Mouse (Mus musculus) stomach, embryonic 15.5 days (tissue): Measurements from ENCODE around the gene Ugcg. TPM values are rescaled to one million over a fixed set of nuclear protein-coding genes. Genes with fewer than 3 reads are reported as not detected.

Experiments used
- ATAC-seq: fragments of 200-750 bp; cut with Nextera tagmentation; 2 replicates; pipeline ENCODE4 v1.8.0; 2017; ENCODE audit warnings: low read depth, moderate number of reproducible peaks, moderate TSS enrichment; ENCODE audit not compliant: insufficient read depth, low FRiP score
- H3K27ac ChIP-seq: fragments of 300-500 bp; sonication (generic); 2 replicates; pipeline ENCODE4 v1.5.1; 2015; ENCODE audit warnings: mild to moderate bottlenecking, inconsistent platforms
- H3K27me3 ChIP-seq: fragments of 300-500 bp; sonication (generic); replicated peaks from 2 replicates; pipeline ENCODE4 v1.6.1; 2015; ENCODE audit warnings: inconsistent platforms
- H3K36me3 ChIP-seq: fragments of 300-500 bp; sonication (generic); 2 replicates; pipeline ENCODE4 v1.6.1; 2015; ENCODE audit warnings: inconsistent platforms
- H3K4me1 ChIP-seq: fragments of 300-500 bp; sonication (generic); 2 replicates; pipeline ENCODE4 v1.6.1; 2015; ENCODE audit warnings: inconsistent platforms
- H3K4me2 ChIP-seq: fragments of 300-500 bp; sonication (generic); 2 replicates; pipeline ENCODE4 v1.6.1; 2015; ENCODE audit warnings: mild to moderate bottlenecking, inconsistent platforms
- H3K4me3 ChIP-seq: fragments of 300-500 bp; sonication (generic); replicated peaks from 2 replicates; pipeline ENCODE4 v1.5.1; 2015; ENCODE audit warnings: inconsistent platforms
- H3K9ac ChIP-seq: fragments of 300-500 bp; sonication (generic); 2 replicates; pipeline ENCODE4 v1.6.1; 2015; ENCODE audit warnings: inconsistent platforms
- H3K9me3 ChIP-seq: fragments of 300-500 bp; sonication (generic); 2 replicates; pipeline ENCODE4 v1.6.1; 2016; ENCODE audit warnings: inconsistent platforms
- WGBS: fragments of 180-500 bp; shearing (Covaris S2); methylation state at CpG from one replicate; pipeline ENCODE4 v1.1.7; 2015; 5-methylcytosine and 5-hydroxymethylcytosine counted together
- polyA plus RNA-seq: library from polyadenylated mRNA; unstranded; fragments of >200 nt; fragmentation: Nextera tagmentation; extraction: Ambion mirVana; gene quantifications from 2 replicates; pipeline ENCODE4 v1.2.1, GENCODE M21; 2015

Gene Ugcg
- polyA plus RNA-seq, 1 experiment from 2014 or later: 11.4 TPM

- H3K27ac ChIP-seq: no peak overlapping the region
- 80% methylated on average over 23 of the region's 23 CpGs for WGBS
- no peaks in the 10 kb centered on the region for H3K27me3 ChIP-seq
- no peak overlapping the region for H3K4me2 ChIP-seq
- peaks cover 7% of the 10 kb centered on the region; the same call in 1 of the 2 replicates for H3K4me1 ChIP-seq
- no peak for ATAC-seq
- H3K36me3 ChIP-seq: no peaks in the 10 kb centered on the region
- no peaks in the 10 kb centered on the region for H3K9me3 ChIP-seq
- no peak overlapping the region for H3K4me3 ChIP-seq
- H3K9ac ChIP-seq: no peak overlapping the region
Observed at GRCm38 (mm10) chr4:59234451-59235216, 45.6 kb downstream of the Ugcg start.

- no peak overlapping the region for H3K4me2 ChIP-seq
- H3K4me1 ChIP-seq: peaks cover 8% of the 10 kb centered on the region; the same call in 1 of the 2 replicates
- H3K27me3 ChIP-seq: no peaks in the 10 kb centered on the region
- H3K4me3 ChIP-seq: no peak overlapping the region
- no peaks in the 10 kb centered on the region for H3K36me3 ChIP-seq
- H3K9ac ChIP-seq: no peak overlapping the region
- no peak overlapping the region for H3K27ac ChIP-seq
- no peak for ATAC-seq
- H3K9me3 ChIP-seq: no peaks in the 10 kb centered on the region
- WGBS: 89% methylated on average over 3 of the region's 3 CpGs
Observed at GRCm38 (mm10) chr4:59236362-59236761, 47.3 kb downstream of the Ugcg start.

- 65% methylated on average over 9 of the region's 9 CpGs for WGBS
- H3K27ac ChIP-seq: 0 out of 2 replicates have a peak overlapping the region, but pooled peaks have one; percentile 23
Observed at GRCm38 (mm10) chr4:59238641-59239311, 49.7 kb downstream of the Ugcg start.

GRCm38 (mm10) chr4:59239312-59239728, 50.3 kb downstream of the Ugcg start:
- Histone ChIP-seq H3K4me1 (peaks cover 6% of the 10 kb centered on the region; the same call in 1 of the 2 replicates), H3K4me3 (no peak overlapping the region), H3K9me3 (no peaks in the 10 kb centered on the region), H3K27ac (peak overlapping the region; percentile 59), H3K4me2 (no peak overlapping the region), H3K36me3 (no peaks in the 10 kb centered on the region), H3K27me3 (no peaks in the 10 kb centered on the region), H3K9ac (no peak overlapping the region)
- no peak; the same call in 1 of the 2 replicates for ATAC-seq
- 24% methylated on average over 9 of the region's 9 CpGs for WGBS

More at GRCm38 (mm10) chr4:59238641-59239311, 49.7 kb downstream of the Ugcg start:
- peaks cover 6% of the 10 kb centered on the region; the same call in 1 of the 2 replicates for H3K4me1 ChIP-seq
- no peaks in the 10 kb centered on the region for H3K27me3 ChIP-seq
- no peak for ATAC-seq
- no peak overlapping the region for H3K9ac ChIP-seq
- no peak overlapping the region for H3K4me2 ChIP-seq
- H3K9me3 ChIP-seq: no peaks in the 10 kb centered on the region
- no peak overlapping the region for H3K4me3 ChIP-seq
- no peaks in the 10 kb centered on the region for H3K36me3 ChIP-seq

GRCm38 (mm10) chr4:59240160-59240559, 51.1 kb downstream of the Ugcg start:
- H3K27me3 ChIP-seq: no peaks in the 10 kb centered on the region
- H3K9ac ChIP-seq: no peak overlapping the region
- no peak overlapping the region for H3K27ac ChIP-seq
- H3K36me3 ChIP-seq: no peaks in the 10 kb centered on the region
- peaks cover 6% of the 10 kb centered on the region; the same call in 1 of the 2 replicates for H3K4me1 ChIP-seq
- H3K4me3 ChIP-seq: no peak overlapping the region
- ATAC-seq: no peak
- H3K9me3 ChIP-seq: no peaks in the 10 kb centered on the region
- WGBS: 95% methylated on average over 9 of the region's 9 CpGs
- no peak overlapping the region for H3K4me2 ChIP-seq

- Histone ChIP-seq H3K4me3 (no peak overlapping the region), H3K36me3 (no peaks in the 10 kb centered on the region), H3K9ac (no peak overlapping the region), H3K27me3 (no peaks in the 10 kb centered on the region), H3K4me1 (peaks cover 6% of the 10 kb centered on the region; the same call in 1 of the 2 replicates), H3K9me3 (no peaks in the 10 kb centered on the region), H3K4me2 (no peak overlapping the region), H3K27ac (no peak overlapping the region)
- 89% methylated on average over 4 of the region's 4 CpGs for WGBS
- no peak for ATAC-seq
Observed at GRCm38 (mm10) chr4:59241096-59241495, 52.0 kb downstream of the Ugcg start.

- peaks cover 6% of the 10 kb centered on the region; the same call in 1 of the 2 replicates for H3K4me1 ChIP-seq
- no peak for ATAC-seq
- no peak overlapping the region for H3K4me3 ChIP-seq
- H3K9me3 ChIP-seq: no peaks in the 10 kb centered on the region
- H3K27ac ChIP-seq: no peak overlapping the region
- no peak overlapping the region for H3K9ac ChIP-seq
- 83% methylated on average over 3 of the region's 3 CpGs for WGBS
- H3K4me2 ChIP-seq: no peak overlapping the region
- no peaks in the 10 kb centered on the region for H3K27me3 ChIP-seq
- no peaks in the 10 kb centered on the region for H3K36me3 ChIP-seq
Observed at GRCm38 (mm10) chr4:59242221-59242620, 53.2 kb downstream of the Ugcg start.

GRCm38 (mm10) chr4:59243802-59244493, 54.9 kb downstream of the Ugcg start:
- Histone ChIP-seq H3K27me3 (no peaks in the 10 kb centered on the region), H3K4me1 (0 out of 2 replicates have a peak, but pooled peaks cover 6% of the 10 kb centered on the region), H3K9me3 (no peaks in the 10 kb centered on the region), H3K27ac (no peak overlapping the region), H3K4me2 (no peak overlapping the region), H3K36me3 (no peaks in the 10 kb centered on the region), H3K9ac (no peak overlapping the region), H3K4me3 (no peak overlapping the region)
- WGBS: 71% methylated on average over 7 of the region's 7 CpGs
- no peak for ATAC-seq

GRCm38 (mm10) chr4:59244791-59245555, 55.9 kb downstream of the Ugcg start:
- Histone ChIP-seq H3K4me3 (no peak overlapping the region), H3K9ac (no peak overlapping the region), H3K36me3 (no peaks in the 10 kb centered on the region), H3K27ac (peak overlapping the region; percentile 59; the same call in 1 of the 2 replicates), H3K4me2 (no peak overlapping the region), H3K27me3 (no peaks in the 10 kb centered on the region), H3K4me1 (no peaks in the 10 kb centered on the region), H3K9me3 (no peaks in the 10 kb centered on the region)
- peak; percentile 65; the same call in 1 of the 2 replicates for ATAC-seq
- 57% methylated on average over 7 of the region's 7 CpGs for WGBS

- Histone ChIP-seq H3K9ac (no peak overlapping the region), H3K4me2 (no peak overlapping the region), H3K27ac (no peak overlapping the region), H3K36me3 (no peaks in the 10 kb centered on the region), H3K4me1 (no peaks in the 10 kb centered on the region), H3K9me3 (no peaks in the 10 kb centered on the region), H3K4me3 (no peak overlapping the region), H3K27me3 (no peaks in the 10 kb centered on the region)
- 83% methylated on average over 4 of the region's 4 CpGs for WGBS
- ATAC-seq: peak; percentile 11; the same call in 1 of the 2 replicates
Observed at GRCm38 (mm10) chr4:59245776-59246175, 56.7 kb downstream of the Ugcg start.

- H3K4me1 ChIP-seq: no peaks in the 10 kb centered on the region
- peak; percentile 51; the same call in 1 of the 2 replicates for ATAC-seq
- no peak overlapping the region for H3K9ac ChIP-seq
- no peak overlapping the region for H3K4me2 ChIP-seq
- no peaks in the 10 kb centered on the region for H3K36me3 ChIP-seq
- H3K27ac ChIP-seq: no peak overlapping the region
- 54% methylated on average over 1 of the region's 1 CpGs for WGBS
- no peaks in the 10 kb centered on the region for H3K9me3 ChIP-seq
- no peaks in the 10 kb centered on the region for H3K27me3 ChIP-seq
- no peak overlapping the region for H3K4me3 ChIP-seq
Observed at GRCm38 (mm10) chr4:59247545-59247944, 58.5 kb downstream of the Ugcg start.
